Mouse (Mus musculus) forelimb bud, embryonic 11.5 days (tissue): ENCODE measurements at regions not wholly inside any gene's neighbourhood (a gene's known extent, or its start where the extent isn't known, plus 50 kb on each side); places are given as distances from the start of the nearest gene placed in this dataset.

Source experiments
- DNase-seq: peaks from one replicate; pipeline ENCODE4 v3.0.0-alpha.2; 2012; ENCODE audit warnings: low read depth, low spot score

GRCm38 (mm10) chr7:63020042-63020441 lies 192.3 kb downstream of the Chrna7 start:
- DNase-seq = no peak

GRCm38 (mm10) chr7:63018859-63019575 lies 193.4 kb downstream of the Chrna7 start:
- no peak for DNase-seq

- peak; percentile 2 for DNase-seq
Measured at GRCm38 (mm10) chr7:62981109-62981508, 157.6 kb upstream of the A26c2 start.
